In genomic region chr4:140608228-140608720, GRCm38 (mm10) we compare ENCODE assay signal across 17 mouse cellular contexts.
"Had no signal": no experiment of that assay in that cellular context is flagged by ENCODE, and none has a peak within 500 bp of the region (broad histone marks: within the 10 kb centered on the region; RNA-seq: fewer than 3 reads in every experiment).

No protein-coding gene starts in this region.

- H3K27me3 ChIP-seq: liver, embryonic 15.5 days; lung, embryonic 15.5 days; midbrain, embryonic 12.5 days; neural tube, embryonic 12.5 days; stomach, embryonic 15.5 days had no signal

- DNase-seq: liver, postnatal 0 days; lung, adult 2 months; lung, postnatal 14 days; lung, postnatal 4 days; midbrain, embryonic 14.5 days; right cerebral cortex, postnatal 14 days; thymus, adult 18-20 months; thymus, postnatal 14 days; thymus, postnatal 36 days had no signal

- H3K4me1 ChIP-seq: liver, embryonic 15.5 days had no signal

- ATAC-seq: liver, postnatal 0 days; lung, postnatal 0 days; midbrain, embryonic 16.5 days had no signal

- H3K4me2 ChIP-seq: liver, embryonic 15.5 days; lung, embryonic 15.5 days; midbrain, embryonic 12.5 days; neural tube, embryonic 12.5 days; stomach, embryonic 15.5 days had no signal

- H3K4me3 ChIP-seq: liver, embryonic 15.5 days; lung, embryonic 15.5 days; midbrain, embryonic 10.5 days; midbrain, embryonic 12.5 days; neural tube, embryonic 12.5 days; stomach, embryonic 15.5 days had no signal

- H3K27ac ChIP-seq: liver, embryonic 15.5 days; lung, embryonic 15.5 days; midbrain, embryonic 12.5 days; neural tube, embryonic 12.5 days; stomach, embryonic 15.5 days had no signal

- H3K36me3 ChIP-seq: liver, embryonic 15.5 days had no signal

- H3K9me3 ChIP-seq: liver, embryonic 15.5 days; lung, embryonic 15.5 days; midbrain, embryonic 10.5 days; midbrain, embryonic 12.5 days; neural tube, embryonic 12.5 days; stomach, embryonic 15.5 days had no signal

- H3K9ac ChIP-seq: liver, embryonic 15.5 days; liver, postnatal 0 days; lung, embryonic 15.5 days; midbrain, embryonic 12.5 days; neural tube, embryonic 12.5 days; stomach, embryonic 15.5 days had no signal
